Mouse (Mus musculus) lung, postnatal 14 days (tissue): Measurements from ENCODE around the gene Sumo1.

Experiments
- DNase-seq: peaks from one replicate; pipeline ENCODE4 v3.0.0; 2021

Gene Sumo1

DNA sequence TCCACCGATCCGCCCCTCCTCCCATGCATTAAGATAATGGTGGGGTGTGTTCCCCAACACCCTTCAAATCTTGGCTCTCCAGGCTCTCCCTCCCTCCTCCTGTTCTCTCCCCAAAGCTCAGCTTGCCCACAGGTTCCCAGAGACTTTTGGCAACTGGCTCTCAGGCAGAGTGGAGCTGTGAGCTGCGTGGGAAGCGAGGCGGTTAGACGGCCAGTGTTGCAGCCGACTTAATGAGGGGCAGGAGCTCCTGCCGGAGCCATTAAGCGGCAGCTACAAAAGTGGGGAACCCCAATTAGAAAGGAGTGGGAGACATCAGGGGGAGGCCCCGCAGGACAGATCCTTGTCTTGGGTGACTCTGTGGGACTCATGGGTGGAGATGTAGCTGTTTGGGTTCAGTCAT, 78.3 kb downstream of the Sumo1 start:
- no peak for DNase-seq

DNA sequence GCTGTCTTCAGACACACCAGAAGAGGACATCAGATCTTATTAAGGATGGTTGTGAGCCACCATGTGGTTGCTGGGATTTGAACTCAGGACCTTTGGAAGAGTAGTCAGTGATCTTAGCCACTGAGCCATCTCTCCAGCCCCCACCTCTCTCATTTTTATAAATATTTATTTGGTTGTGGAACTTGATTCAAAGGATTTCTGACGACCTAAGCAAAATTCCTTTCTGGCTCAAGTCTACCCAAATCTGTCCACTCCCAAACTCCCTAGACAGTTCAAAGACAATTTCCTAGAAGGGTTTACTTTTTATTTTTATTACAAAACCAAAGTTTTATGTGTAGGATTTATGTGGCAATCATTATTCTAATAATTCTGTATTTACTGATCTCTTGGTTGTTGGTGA, 81.4 kb downstream of the Sumo1 start:
- no peak for DNase-seq

DNA sequence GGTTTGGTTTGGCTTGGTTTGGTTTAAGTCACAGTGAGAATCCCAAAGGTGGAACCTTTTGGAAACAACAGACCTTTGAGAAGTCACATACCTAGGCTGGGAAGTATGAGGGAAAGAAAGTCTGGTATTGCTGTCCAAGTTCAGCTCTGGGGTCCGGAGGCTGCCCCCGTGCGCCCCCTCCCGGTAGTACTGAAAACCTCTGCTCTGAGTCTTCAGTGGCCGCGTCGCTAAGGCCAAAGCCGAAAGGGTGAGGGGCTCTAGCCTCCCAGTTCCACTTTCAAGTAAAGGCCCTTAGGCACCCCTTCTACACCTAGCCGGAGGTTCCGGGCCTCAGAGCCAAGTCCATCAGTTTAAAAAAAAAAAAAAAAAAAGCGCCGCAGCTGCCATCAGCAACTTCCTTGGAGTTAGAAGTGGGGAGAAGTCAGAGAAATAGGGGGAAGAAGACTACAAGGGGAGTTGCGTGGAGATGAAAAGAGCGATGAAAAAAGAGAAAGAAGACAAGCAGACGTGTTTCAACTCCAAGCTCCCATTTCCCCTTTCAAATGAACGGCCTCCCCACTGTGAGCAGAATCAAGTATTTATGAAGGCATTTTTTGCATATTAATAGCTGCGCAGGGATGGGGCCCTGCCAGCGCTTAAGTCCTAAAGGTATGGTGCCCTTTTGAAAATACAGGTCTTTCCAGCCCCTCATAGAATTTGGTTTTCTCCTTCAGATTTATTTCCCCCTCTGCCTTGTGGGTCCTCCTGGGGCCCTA, 85.8 kb downstream of the Sumo1 start:
- DNase-seq = peak; percentile 81

DNA sequence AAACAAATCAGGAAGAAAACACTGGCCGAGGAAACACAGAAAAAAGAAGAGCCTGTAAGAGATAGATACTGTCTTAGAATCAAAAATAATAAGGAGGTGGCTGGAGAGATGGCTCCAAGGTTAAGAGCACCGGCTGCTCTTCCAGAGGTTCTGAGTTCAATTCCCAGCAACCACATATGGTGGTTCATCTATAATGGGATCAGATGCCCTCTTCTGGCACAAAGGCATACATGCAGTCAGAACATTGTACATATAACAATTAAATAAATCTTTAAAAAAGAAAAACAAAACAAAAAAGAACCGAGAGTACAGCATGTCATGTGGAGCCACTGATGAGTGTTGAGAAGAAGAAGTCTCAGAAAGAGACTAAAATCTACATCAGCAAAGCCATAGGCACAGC, 89.8 kb downstream of the Sumo1 start:
- DNase-seq = no peak

DNA sequence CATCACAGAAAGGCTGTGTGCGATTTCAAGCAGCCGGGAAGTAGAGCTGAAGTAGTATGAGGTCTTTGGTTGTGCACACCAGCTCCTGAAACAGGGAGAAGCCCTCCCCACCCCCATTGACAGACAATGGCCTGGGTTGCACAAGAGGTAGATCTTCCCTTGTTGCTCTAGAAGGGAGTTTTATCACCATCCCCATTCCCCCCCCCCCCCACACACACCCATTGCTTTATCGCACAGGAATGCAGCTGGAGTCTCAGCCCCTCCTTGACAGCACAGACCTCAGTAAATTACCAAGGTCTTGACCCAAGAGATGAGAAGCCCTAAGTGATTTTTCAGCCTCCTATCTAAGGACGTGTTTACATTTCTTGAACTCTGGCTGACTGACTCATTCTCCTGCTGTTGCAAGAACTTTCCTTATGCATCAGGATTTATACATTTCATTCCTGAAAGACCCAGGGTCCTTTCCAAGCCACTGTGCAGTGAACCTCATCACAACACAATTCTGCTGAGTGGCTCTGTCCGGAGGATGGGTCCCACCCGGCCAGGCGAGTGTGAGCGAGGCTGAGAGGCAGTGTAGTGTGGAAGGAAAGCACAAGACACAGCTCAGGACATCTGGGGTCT, 90.4 kb downstream of the Sumo1 start:
- DNase-seq = no peak

DNA sequence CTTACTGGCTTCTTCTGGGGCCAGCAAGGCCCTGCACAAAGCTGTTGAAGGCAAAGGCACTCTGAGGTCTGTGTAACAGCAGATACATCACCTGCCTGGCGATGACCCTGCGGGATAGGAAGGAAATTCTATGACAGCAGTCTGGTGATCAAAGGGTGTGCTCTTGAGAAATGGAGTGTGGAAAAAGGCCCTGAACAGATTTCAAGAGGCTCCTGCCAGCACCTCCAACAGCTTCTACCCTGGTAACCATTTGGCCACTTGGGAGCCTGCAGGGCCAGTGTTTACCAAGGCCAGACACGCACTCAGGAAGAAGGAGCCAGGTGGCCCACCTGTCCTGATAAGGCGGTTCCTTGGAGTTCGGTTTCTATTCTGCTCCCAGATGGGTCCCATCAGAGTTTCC, 91.3 kb downstream of the Sumo1 start:
- DNase-seq = no peak

DNA sequence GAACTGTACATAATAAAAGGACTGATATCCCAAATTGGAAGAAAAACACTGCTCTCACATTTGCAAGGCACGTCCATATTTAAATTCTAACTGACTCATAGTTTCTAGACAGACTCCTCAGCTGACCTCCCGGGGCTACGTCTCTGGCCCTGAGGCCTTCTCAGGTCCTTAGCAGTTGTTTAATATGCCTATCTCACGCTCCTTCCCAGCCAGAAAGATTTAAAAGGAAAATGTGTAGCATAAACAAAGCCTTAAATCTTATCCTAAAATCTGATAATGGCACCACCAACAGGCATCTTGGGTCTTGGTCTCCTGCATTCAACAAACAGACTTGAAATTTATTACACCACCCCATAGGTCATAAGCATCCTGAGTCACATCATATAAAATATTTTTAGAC, 91.9 kb downstream of the Sumo1 start:
- no peak for DNase-seq

DNA sequence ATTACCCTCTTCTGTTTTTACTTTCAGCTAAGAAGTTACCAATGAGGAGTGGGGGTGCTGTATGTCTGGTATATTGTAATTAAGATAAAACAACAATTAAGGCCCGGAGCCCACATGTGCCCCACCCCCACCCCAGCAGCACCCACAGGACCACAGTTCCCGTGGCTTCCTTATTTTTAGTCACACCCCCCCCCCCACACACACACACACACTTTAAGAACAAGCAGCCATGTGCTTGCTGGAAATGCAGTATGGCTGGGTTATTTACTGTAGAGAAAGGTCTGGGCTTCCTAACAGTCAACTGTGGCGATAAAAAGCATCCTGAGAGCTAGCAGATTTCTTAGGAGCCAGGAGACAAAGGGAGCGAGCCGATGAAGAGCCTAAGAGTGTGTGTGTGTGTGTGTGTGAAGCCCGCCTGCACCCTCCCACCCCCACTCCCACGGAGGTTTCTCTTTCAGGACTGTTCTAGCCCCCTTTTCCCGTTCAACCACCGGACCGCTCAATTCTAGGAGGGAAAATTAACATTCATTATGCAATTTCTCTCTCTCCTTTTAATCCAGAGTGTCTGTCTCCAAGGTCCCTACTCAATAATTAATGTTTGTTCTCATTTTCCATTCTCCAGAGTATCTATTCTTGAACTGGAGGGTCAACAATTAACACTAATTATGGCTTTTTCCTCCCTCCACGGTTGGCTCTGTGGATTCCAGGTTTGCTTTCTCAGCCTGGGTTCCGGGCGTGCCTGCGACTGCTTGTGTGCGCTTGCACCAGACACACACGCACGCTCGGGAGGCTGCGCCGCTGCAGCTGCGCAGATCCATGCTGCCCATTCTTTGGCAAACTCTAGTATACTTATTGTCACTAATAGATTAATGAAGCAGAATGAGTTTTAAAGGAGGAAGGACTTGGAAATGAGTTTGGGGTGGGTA, 96.1 kb downstream of the Sumo1 start:
- DNase-seq = no peak

DNA sequence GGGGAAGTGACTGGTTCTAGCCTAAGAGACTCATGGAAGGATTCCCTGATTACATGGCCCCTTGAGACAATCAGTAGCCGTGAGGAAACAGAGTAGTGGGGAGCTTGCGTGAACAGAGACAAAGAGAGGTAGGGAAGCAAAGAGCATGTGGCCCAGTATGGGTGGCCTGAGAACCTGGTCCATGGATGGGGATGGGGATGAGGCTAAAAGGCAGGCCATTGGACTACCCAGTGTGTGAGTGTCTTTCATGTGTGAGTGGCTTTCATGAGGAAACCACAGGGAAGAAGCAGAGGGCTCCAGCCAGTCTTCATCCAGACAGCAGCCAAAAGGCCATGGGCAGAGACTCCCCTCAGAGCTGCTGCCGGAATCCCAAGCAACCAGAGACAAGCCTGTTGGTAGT, 96.8 kb downstream of the Sumo1 start:
- no peak for DNase-seq

DNA sequence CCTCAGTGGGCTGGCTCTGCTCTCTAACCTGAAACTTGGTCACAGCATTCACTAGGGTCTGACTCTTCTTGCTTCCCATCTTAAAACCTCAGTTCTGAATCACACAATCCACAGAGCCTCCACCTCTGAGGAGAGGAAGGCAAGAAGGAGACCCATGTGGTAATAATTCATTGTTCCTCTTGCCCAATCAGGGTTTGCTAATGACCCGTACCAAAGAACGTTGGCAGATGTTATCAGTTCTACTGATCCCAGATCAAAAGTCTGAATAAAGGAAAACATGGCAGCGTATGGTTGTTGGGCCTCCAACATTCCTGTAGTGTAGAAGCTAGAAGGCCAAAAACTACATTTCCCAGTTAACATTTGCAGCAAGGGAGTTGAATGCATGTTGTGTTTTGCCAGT, 99.1 kb downstream of the Sumo1 start:
- no peak for DNase-seq

DNA sequence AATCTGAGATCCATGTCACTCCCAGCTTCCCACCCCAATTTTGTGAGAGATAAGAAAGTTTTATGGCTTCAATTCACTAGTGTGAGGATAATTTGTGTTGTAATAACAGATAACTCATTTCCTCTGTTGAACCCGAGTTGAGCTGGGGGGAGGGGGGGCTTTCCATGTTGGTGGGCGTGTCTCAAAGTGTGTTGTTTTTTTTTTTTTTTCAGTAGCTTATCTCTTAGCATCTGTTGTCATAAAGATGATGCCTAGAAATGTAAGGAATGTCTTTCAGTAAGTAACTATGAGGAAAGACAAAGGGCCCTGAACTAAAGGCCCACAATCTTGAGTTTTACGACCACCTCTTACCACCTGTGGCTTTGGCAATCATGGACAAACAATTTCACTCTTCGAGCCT, 99.9 kb downstream of the Sumo1 start:
- DNase-seq = no peak

DNA sequence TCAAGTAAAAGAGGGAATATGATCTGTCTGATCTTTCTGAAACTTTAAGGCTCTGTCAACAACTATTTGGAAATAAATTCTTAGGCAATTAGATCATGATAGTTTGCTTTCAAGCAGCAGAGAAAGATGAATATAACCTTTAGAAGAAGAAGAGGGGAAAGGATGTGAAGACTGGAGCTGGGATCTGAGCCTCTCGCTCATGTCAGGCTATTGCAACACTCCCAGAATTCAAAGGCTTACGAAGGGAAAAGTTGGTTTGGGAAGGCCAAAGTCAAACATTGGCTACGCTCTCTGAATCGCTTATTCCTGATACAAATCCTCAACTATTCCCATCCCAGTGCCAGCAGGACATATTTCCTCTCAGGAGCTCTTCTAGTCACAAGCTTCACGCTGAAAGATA, 101.3 kb downstream of the Sumo1 start:
- no peak for DNase-seq

DNA sequence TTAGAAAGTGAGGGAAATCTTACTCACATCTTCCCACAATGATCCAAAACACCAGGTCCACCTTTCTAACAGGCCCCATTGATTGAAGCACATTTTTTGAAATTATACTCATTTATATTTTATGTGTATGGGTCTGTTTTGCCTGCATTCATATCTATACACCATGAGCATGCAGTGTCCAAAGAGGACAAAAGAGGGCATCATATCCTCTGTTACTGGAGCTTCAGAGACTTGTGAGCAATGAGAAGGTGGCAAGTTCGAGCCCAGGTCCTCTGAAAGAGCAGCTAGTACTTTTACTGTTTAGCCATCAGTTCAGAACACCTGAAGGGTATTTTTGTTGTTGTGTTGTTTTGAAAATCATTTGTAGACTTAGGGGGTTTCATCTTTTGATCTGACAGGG, 102.4 kb downstream of the Sumo1 start:
- DNase-seq = no peak

DNA sequence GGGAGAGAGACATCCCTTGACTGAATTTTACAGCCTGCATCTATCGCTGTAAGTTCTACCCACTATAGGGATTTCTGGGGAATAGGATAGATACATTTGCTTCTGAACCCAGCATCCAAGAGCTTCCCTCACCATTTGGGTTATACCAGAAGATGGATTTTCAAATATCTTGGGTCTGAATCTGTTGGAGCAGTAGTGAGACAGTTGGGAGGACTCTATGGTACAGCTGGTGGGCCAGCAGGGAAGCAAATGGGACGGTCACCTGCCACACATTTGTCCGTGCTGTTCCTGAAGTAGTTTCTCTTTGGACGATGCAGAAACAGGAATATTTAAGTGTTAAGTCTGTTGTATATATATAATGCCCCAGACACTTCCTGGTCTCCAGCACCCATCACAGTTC, 103.1 kb downstream of the Sumo1 start:
- DNase-seq = no peak

DNA sequence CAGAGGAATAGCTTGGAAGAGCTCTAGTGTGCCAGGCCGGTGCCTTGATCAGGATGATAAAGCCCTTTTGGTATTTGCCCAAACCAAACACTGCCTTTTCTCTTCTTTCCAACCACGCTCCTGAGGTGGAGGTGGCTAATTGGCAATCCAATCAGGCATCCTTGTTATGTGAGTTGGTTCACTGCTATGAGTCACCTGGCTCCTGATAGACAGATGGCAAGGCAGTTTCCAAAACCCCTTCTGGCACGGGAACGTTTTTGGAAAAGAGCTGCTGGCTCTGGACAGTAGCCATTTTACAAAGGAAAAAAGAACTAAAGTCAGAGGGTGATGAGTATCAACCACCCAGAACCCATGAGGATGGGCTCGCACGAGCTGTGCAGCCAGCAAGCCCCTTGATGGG, 103.7 kb downstream of the Sumo1 start:
- DNase-seq = no peak

DNA sequence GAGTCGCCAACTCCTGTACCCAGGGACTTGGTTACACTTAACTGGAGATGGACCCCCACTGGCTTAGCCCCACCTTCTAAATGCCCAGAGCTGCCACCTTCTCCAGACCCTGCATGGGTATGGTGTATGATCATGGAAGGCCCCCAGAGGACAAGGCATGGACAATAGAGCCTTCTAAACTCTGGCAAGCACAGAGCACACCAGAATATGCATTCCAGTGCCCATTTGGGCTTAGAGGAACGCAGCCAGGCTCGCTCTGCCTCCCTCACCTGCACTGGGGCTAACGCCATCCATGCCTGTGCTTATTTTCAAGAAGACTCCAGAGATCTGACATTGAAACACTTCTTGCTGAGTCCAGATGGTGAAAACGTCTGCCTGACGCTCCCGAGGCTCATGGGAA, 104.4 kb downstream of the Sumo1 start:
- no peak for DNase-seq

DNA sequence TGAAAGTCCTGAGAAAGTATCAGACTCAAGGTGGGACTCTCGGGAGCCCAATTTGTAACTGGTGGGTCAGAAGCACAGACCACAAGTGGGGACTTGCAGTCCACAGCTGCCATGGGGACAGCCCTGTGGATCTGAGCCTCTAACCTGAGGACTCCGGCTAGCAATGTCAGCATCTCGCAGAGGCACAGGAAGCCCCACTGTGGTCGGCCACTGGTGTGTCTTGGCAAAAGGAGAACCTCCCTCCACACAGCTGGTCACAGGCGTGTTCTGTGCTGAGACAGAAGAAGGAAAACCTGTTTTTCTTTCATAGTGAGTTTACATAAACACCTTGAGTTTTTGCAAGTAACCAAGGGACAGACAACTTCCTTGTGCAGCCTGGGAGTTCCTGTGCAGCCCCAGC, 104.8 kb downstream of the Sumo1 start:
- DNase-seq = no peak

DNA sequence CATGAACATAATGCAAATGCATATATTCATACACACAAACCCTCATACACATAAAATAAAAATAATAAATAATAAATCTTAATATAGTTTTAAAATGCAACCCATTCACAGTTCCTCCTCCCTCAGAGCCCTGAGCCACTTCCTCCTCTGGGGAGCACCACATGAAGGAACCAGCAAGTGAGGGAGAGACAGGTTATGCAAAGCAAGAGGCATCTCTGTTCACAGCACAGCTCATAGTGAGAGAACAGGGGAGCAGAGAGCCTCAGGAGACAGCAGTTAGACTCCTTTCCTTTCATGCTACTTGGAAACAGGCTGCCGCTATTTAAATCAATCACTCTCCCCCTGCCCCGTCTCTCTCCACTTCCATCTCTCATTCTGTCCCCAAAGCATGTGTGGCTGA, 107.1 kb downstream of the Sumo1 start:
- DNase-seq = no peak

DNA sequence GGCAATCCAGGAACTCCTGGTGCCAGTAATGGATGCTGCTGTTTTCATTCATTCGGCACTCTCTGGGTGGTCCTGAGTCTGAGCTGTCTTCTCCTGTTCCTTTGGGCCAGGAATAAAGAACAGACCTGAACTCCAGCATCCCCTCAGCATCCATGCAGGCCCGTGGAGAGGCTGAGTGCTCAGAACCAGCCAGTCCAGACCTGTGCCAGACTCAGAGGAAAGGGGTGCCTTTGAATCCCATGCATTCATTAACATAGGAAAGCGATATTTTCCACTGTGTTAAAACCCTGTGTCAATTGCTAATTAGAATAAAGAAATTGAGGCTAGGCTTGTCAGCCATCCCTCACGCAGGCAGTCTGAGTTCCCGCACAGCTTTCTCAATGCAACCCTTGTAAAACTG, 116.9 kb downstream of the Sumo1 start:
- no peak for DNase-seq

DNA sequence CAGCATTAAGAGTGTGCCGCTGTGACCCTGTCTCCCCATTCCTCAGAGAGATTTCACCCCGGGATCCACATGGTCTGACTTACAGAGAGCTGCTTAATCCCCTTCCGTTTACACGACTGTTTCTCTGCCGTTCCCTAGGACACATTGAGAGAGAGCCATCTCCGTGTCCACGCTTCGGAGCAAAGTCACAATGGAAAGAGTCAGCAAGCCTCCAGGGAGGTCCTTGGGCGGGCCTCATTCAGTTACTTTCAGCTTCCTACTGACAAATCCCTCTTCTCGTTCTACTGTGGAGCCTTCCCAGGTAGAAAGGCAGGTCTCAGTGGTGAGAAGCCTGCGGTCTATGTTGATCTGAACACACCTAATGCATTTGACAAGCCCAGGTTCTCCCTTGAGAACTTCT, 119.6 kb downstream of the Sumo1 start:
- no peak for DNase-seq

DNA sequence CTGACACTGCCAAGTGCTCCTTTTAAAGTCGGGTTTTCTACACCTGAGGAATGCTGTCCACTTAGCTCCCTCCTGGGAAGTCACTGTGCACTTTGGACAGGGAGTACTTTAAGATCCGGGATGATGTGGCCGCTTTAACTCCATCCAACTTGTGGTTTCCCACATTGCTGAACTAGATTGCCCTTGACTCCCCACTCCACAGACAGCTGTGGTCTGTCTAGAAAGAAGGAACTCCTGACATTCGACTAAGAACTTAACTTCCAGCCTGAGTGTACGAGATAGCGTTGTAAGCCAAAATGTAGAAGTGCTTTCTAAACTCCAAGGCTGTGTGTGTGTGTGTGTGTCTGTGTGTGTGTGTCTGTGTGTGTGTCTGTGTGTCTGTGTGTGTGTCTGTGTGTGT, 120.4 kb downstream of the Sumo1 start:
- peak; percentile 7 for DNase-seq

DNA sequence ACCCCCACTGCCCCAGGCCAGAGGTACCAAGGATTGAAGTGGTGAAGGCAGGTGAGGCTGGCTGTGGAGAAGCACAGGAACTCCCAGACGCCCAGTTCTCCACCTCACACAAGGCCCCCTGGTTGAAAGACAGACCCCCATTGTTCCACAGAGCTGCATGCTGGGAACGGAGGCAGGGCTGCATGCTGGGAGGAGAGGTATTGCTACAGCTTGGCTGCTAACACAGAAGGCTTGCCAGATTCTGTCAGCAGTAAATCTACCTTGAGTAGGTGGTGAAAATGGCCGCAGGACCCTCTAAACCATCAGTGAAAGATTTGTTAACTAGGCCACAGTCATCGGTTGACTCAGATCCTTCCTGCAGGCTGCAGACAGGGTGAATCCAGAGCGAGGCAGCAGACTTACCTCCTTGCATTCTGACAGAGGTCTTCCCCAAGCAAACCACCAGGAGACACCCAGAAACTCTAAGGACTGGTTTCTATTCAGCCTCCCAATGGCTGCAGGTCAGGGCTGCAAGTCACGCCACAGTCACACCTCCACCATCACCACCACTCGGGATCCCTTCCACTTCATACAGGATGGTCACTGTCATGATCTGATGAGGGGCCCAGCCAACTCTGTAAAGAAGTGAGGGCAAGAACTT, 121.5 kb downstream of the Sumo1 start:
- DNase-seq = no peak

DNA sequence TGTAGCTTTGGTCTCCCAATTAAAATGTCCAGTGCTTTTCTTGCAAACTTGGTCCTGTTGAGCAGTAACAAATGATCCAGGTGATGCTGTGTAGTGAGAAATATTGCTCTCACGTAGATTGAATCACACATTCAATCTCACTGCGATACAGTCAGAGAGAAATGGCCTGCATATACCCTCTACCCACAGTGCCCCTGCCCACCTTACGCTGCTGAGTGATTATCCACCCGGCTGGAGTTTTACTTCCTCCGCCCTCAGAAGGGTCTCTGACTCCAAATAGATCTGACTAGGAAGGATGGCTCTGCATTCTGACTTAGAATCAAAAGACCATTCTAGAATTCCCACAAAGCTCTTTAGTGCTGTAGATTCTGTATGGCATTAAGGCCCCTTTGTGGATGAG, 122.1 kb downstream of the Sumo1 start:
- no peak for DNase-seq

DNA sequence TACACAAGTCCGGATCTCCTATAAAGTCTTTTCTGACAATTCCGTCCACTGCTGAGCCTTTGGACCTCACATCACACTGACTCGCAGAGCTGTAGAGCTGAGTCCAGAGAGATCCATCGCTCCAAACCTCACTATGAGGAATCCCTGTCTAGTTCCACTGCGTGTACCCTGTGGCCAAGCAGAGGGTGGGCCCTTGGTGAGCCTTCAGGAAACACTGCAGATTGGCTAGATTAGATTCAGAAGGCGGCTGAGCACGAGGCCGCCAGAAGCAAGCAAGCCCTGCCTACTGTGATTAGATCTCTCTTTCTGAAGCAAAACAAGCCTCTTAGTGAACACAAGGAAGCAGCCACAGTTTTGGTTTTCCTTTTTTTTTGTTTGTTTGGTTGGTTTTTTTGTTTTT, 126.7 kb downstream of the Sumo1 start:
- no peak for DNase-seq
